Mouse (Mus musculus) megakaryocyte, embryonic 14.5 days (primary cell): Measurements from ENCODE around the gene Sh3kbp1. TPM values are rescaled to one million over a fixed set of nuclear protein-coding genes. Genes with fewer than 3 reads are reported as not detected.

Experiments
- H3K27me3 ChIP-seq: replicated peaks from 2 replicates; pipeline ENCODE3; 2012; ENCODE audit warnings: inconsistent platforms
- H3K36me3 ChIP-seq: replicated peaks from 2 replicates; pipeline ENCODE3; 2012; ENCODE audit warnings: low read length, inconsistent platforms, mixed read lengths
- H3K4me1 ChIP-seq: 2 replicates; pipeline ENCODE4 v1.6.1; 2012; ENCODE audit warnings: inconsistent platforms
- H3K4me3 ChIP-seq: replicated peaks from 2 replicates; pipeline ENCODE3; 2012; ENCODE audit warnings: moderate library complexity, mild to moderate bottlenecking, inconsistent platforms
- H3K9me3 ChIP-seq: 2 replicates; pipeline ENCODE4 v1.6.1; 2012; ENCODE audit warnings: inconsistent platforms
- FLI1 ChIP-seq: IDR thresholded peaks from 2 replicates; pipeline ENCODE4 v1.6.1; 2012; ENCODE audit warnings: low read length, inconsistent platforms, mixed read lengths
- GATA1 ChIP-seq: IDR thresholded peaks from 3 replicates; pipeline ENCODE4 v1.6.1; 2012; ENCODE audit warnings: mixed read lengths, low read length, inconsistent platforms, borderline replicate concordance
- polyA plus RNA-seq: library from polyadenylated mRNA; stranded (reverse); fragments of >175 nt; gene quantifications from 2 replicates; pipeline ENCODE4 v1.2.3, GENCODE M21; 2012; ENCODE audit warnings: low replicate concordance; ENCODE audit not compliant: insufficient read depth

Gene Sh3kbp1
- polyA plus RNA-seq, 1 experiment, result 1.9 TPM

DNA sequence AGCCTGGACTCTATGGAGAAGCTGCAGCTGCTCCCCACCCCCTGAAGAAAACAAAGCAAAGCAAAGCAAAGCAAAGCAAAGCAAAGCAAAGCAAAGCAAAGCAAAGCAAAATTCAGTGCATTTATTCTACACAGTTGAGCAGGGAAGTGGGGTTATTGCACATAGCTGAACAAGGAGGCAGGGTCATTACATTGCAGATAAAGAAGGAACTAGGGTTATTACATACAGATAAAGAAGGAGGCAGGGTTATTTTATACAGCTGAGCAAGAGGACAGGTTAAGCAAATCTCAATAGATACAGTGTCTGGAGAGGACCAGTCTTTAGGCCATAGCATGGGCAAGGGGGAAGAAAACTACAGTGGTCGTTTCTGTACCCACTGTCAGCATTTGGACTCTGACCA lies 177.3 kb downstream of the Sh3kbp1 start:
- TF ChIP-seq FLI1 (no peak), GATA1 (no peak)
- Histone ChIP-seq H3K4me3 (no peak overlapping the region), H3K36me3 (no peaks in the 10 kb centered on the region), H3K9me3 (no peaks in the 10 kb centered on the region), H3K4me1 (peaks cover 4% of the 10 kb centered on the region; the same call in 1 of the 2 replicates), H3K27me3 (peaks cover 10% of the 10 kb centered on the region)

DNA sequence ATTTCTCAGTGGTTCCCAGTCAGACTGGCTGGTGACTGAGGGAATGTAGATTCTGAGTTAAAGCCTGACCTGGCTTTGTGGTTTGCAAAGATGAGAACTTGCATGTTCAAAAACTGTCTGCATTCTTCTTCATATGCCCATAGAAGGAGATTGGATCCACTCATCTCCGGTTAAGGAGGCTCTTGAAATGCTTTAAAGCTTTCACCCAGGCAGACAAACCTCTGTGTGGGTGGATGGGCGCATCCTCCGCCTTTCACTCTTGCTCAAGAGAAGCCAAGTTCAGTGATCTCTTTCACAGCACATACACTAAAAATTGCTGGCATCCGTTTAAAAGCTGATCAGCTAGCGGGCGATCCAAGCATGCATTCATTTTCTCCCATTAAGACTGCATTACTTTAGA lies 182.4 kb downstream of the Sh3kbp1 start:
- H3K36me3 ChIP-seq, result no peaks in the 10 kb centered on the region
- H3K9me3 ChIP-seq, result no peaks in the 10 kb centered on the region
- H3K27me3 ChIP-seq, result peaks cover 10% of the 10 kb centered on the region
- TF ChIP-seq GATA1, result no peak
- no peak for TF ChIP-seq FLI1
- H3K4me3 ChIP-seq, result no peak overlapping the region
- H3K4me1 ChIP-seq, result peaks cover 16% of the 10 kb centered on the region; the same call in 1 of the 2 replicates

DNA sequence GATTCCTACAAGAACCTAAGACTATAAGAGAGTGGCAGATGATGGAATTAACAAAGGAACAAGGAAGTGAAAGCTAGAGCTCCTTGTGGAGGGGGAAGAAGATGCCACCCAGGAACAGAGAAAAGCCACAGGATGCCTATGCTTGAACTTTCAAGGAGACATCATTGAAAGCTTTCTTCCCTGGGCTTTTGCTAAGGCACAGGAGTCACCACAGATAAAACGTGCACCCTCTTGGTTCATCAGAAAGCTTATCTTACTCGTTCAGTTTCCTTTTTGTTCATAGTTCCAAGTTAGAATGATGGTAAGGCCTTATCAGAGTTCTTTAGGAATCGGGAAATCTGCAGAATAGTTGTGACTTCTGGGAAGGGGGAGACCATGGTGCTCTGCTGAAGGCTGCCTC lies 183.4 kb downstream of the Sh3kbp1 start:
- no peak for TF ChIP-seq FLI1
- no peak for TF ChIP-seq GATA1
- Histone ChIP-seq H3K4me3 (no peak overlapping the region), H3K36me3 (no peaks in the 10 kb centered on the region), H3K27me3 (peaks cover 5% of the 10 kb centered on the region), H3K9me3 (no peaks in the 10 kb centered on the region), H3K4me1 (peaks cover 16% of the 10 kb centered on the region; the same call in 1 of the 2 replicates)

DNA sequence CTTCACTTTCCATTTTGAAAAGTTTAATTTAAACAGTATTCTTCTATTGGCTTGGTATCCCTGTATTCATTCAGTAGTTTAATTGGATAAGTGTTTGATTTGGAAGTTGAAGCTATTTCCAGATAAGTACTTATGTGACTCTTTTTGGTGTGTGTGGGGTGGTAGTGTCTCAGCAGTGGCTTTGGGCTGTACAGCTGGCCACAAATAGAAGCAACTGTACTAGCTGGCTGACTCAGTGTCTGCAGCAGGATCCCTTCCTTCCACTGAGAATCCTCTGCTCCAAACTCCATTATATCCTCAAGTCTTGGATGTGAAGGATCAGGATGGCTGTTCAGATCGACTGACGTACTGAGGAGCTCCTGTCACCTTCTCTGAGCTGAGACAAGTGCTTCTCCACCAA lies 190.4 kb downstream of the Sh3kbp1 start:
- Histone ChIP-seq H3K36me3 (no peaks in the 10 kb centered on the region), H3K27me3 (peaks cover 12% of the 10 kb centered on the region), H3K4me1 (peaks cover 3% of the 10 kb centered on the region; the same call in 1 of the 2 replicates), H3K4me3 (no peak overlapping the region), H3K9me3 (no peaks in the 10 kb centered on the region)
- TF ChIP-seq GATA1, result no peak
- no peak for TF ChIP-seq FLI1

DNA sequence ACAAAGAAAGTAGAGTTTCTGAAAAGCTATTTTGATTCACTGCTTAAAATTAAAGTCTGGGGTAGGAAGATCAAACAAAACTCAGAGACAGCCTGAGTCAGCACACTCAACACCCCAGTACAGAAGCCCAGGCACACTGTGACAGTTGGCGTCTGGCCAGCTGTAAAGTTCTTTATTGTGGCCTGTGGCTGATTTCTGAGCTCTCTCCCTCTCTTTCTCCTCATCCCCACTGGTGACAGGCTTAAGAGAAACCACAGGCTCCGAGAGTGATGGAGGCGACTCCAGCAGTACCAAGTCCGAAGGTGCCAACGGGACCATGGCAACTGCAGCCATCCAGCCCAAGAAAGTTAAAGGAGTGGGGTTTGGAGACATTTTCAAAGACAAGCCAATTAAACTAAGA lies 201.1 kb downstream of the Sh3kbp1 start:
- Histone ChIP-seq H3K9me3 (no peaks in the 10 kb centered on the region), H3K36me3 (peaks cover 6% of the 10 kb centered on the region), H3K4me3 (no peak overlapping the region), H3K27me3 (peaks cover 4% of the 10 kb centered on the region), H3K4me1 (no peaks in the 10 kb centered on the region)
- TF ChIP-seq GATA1 (no peak), FLI1 (no peak)

DNA sequence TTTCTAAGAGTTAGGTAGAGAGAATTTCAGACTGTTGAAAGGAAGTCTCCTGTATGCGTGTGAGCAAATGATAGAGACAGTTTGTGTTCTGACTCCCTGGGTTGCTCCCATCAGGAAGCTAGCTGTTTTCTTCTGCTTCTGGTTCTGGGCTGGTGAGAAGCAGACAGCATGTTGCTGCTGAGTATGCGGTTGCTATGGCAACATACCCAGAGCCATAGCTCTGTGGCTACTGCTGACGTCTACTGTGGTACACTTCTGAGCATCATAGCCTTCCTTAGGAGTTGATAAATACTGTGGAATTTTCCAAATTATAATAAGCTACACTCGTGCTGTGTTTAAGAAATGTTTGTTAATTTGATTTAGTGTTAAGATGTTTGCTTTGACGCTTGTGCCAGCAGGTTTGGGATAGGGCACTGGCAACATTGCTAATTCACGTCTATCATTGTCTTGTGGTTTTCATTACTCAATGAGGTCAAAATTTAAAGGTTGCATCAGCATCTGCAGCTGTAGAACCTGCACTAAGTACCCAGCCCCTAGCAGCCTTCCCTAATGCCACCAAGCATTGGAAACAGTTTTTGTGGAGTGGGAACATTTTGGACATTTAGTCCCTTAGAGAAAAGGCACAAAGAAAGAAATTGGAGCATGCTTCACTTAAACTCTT lies 202.2 kb downstream of the Sh3kbp1 start:
- peaks cover 6% of the 10 kb centered on the region for H3K36me3 ChIP-seq
- no peak for TF ChIP-seq FLI1
- TF ChIP-seq GATA1, result no peak
- H3K9me3 ChIP-seq, result no peaks in the 10 kb centered on the region
- peaks cover 4% of the 10 kb centered on the region for H3K27me3 ChIP-seq
- no peak overlapping the region for H3K4me3 ChIP-seq
- H3K4me1 ChIP-seq, result no peaks in the 10 kb centered on the region

DNA sequence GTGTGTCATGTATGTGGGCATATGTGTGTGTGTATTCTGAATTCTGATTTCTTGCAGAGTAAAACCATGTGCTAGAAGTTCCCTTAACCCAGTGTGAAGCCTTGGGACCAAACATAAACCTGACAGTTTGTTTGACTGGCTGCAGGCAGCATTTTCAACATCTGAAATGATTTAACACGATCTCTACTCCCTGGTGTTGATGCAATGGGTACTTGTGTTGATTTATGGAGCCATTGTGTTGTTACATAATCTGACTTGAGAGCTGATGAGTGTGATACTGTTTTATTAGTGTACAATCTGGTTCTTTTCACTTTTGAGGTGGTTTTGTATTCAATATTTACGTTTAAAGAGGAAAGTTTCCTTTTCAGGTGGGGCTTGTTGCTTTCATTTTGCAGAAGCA lies 204.1 kb downstream of the Sh3kbp1 start:
- Histone ChIP-seq H3K4me1 (no peaks in the 10 kb centered on the region; the same call in 1 of the 2 replicates), H3K4me3 (no peak overlapping the region), H3K36me3 (no peaks in the 10 kb centered on the region), H3K9me3 (no peaks in the 10 kb centered on the region), H3K27me3 (no peaks in the 10 kb centered on the region)
- TF ChIP-seq FLI1 (no peak), GATA1 (no peak)

DNA sequence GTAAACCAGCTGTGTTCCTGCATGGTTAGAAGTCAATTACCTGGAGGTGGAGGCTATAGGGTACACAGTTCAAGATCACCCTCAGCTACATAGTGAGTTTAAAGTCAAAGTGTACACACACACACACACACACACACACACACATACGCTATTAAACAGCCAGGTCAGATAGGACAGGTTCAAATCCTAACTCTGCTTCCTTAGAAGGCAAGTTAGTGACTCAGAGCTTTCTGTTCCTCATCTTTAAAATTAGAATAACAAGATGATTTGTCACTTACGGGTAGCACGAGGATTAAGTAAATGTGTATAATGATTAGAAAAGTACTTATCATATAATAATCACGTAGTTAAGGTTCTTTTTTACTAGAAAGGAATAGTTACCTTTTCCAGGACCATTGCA lies 208.2 kb downstream of the Sh3kbp1 start:
- peaks cover 7% of the 10 kb centered on the region; the same call in 1 of the 2 replicates for H3K4me1 ChIP-seq
- no peaks in the 10 kb centered on the region for H3K36me3 ChIP-seq
- no peaks in the 10 kb centered on the region for H3K27me3 ChIP-seq
- TF ChIP-seq GATA1 (no peak), FLI1 (no peak)
- no peaks in the 10 kb centered on the region for H3K9me3 ChIP-seq
- H3K4me3 ChIP-seq, result no peak overlapping the region

DNA sequence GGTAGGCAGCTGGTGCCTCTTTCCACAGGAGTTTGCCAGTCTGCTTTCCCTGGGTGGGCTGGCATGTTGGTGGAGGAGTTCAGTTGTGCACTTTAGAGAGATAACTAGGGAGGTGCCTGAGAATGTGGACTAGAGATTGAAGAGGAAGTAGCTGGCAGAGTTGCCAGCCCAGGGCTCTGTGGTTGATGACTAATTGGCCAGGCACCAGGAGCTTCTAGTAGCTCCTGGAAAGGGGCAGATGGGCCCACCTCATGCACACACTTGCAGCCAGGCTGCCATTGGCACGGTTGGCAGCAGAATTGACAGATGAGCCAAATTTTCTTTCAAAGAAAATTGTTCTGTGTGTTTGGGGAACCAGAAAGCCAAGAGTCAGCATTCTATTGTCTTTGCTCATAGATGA lies 210.3 kb downstream of the Sh3kbp1 start:
- H3K27me3 ChIP-seq, result no peaks in the 10 kb centered on the region
- H3K4me3 ChIP-seq, result no peak overlapping the region
- TF ChIP-seq GATA1, result no peak
- TF ChIP-seq FLI1, result no peak
- no peaks in the 10 kb centered on the region for H3K36me3 ChIP-seq
- no peaks in the 10 kb centered on the region for H3K9me3 ChIP-seq
- peaks cover 7% of the 10 kb centered on the region; the same call in 1 of the 2 replicates for H3K4me1 ChIP-seq

DNA sequence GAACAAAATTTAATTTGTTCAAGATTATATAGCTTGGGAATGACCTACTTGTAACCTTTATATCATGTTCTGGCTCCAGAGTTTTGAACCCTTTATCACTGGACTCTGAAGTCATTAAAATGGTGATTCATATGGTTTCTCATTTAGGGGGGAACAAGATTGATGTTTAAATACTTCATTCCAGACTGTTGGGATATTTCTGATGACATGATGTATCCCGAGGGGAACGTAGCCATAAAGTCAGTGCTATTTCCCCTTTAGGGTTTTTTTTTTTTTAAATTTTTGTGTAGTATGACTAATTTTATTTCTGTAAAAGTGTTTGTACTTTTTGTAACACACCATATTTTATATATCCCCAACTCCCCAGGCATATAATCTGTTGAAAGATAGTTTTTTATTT lies 212.7 kb downstream of the Sh3kbp1 start:
- Histone ChIP-seq H3K4me1 (peaks cover 7% of the 10 kb centered on the region; the same call in 1 of the 2 replicates), H3K27me3 (peaks cover 2% of the 10 kb centered on the region), H3K36me3 (no peaks in the 10 kb centered on the region), H3K9me3 (no peaks in the 10 kb centered on the region), H3K4me3 (no peak overlapping the region)
- TF ChIP-seq FLI1, result no peak
- no peak for TF ChIP-seq GATA1

DNA sequence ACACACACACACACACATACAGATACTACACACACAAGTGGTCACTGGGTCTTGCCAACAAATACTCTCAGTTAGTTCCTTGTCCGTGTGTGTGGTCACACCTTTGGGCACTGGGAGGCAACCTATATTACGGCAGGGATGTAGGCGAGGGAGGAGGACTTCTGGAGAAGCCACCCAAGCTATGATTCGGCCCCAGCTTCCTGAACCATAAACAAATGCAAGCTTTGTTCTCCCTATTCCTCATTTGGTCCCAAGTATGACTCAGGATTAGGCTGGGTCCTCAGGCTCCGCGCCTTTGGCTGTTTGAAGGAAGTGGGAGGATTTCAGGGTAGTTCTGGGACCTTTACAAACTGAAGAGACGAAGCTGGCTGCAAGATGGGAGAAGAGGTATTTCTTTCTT lies 213.2 kb downstream of the Sh3kbp1 start:
- no peaks in the 10 kb centered on the region for H3K36me3 ChIP-seq
- no peak overlapping the region for H3K4me3 ChIP-seq
- H3K9me3 ChIP-seq, result no peaks in the 10 kb centered on the region
- H3K4me1 ChIP-seq, result peaks cover 7% of the 10 kb centered on the region; the same call in 1 of the 2 replicates
- H3K27me3 ChIP-seq, result peaks cover 2% of the 10 kb centered on the region
- TF ChIP-seq GATA1, result no peak
- no peak for TF ChIP-seq FLI1
